Mouse (Mus musculus) heart, embryonic 16.5 days (tissue): Measurements from ENCODE around the gene Insm2. TPM values are rescaled to one million over a fixed set of nuclear protein-coding genes. Genes with fewer than 3 reads are reported as not detected.
"Not testable (repeated sequence)": the region's sequence is repeated elsewhere in the genome, so short reads cannot be mapped to it uniquely, and the experiment has no call there.

Source experiments
- ATAC-seq: fragments of 200-750 bp; cut with Nextera tagmentation; replicated peaks from 2 replicates; pipeline ENCODE4 v1.8.0; 2017; ENCODE audit warnings: moderate number of reproducible peaks; ENCODE audit not compliant: insufficient read depth, low FRiP score; ENCODE audit errors: extremely low read depth
- H3K27ac ChIP-seq: fragments of 300-500 bp; sonication (generic); 2 replicates; pipeline ENCODE4 v1.5.1; 2014; ENCODE audit warnings: mild to moderate bottlenecking, low read length, control low read depth, moderate library complexity
- H3K27me3 ChIP-seq: fragments of 300-500 bp; sonication (generic); 2 replicates; pipeline ENCODE4 v1.6.1; 2014; ENCODE audit warnings: low read length, mixed read lengths; ENCODE audit not compliant: control insufficient read depth, insufficient read depth
- H3K36me3 ChIP-seq: fragments of 300-500 bp; sonication (generic); 2 replicates; pipeline ENCODE4 v1.6.1; 2014; ENCODE audit not compliant: control insufficient read depth, insufficient read depth
- H3K4me1 ChIP-seq: fragments of 300-500 bp; sonication (generic); 2 replicates; pipeline ENCODE4 v1.6.1; 2014; ENCODE audit warnings: low read length, mixed read lengths; ENCODE audit not compliant: control insufficient read depth, insufficient read depth
- H3K4me2 ChIP-seq: fragments of 300-500 bp; sonication (generic); 2 replicates; pipeline ENCODE4 v1.6.1; 2014; ENCODE audit warnings: low read depth, mild to moderate bottlenecking, control low read depth, low read length
- H3K4me3 ChIP-seq: fragments of 300-500 bp; sonication (generic); 2 replicates; pipeline ENCODE4 v1.5.1; 2014; ENCODE audit warnings: mild to moderate bottlenecking, control low read depth, low read length
- H3K9ac ChIP-seq: fragments of 300-500 bp; sonication (generic); 2 replicates; pipeline ENCODE4 v1.6.1; 2014; ENCODE audit warnings: low read length, control low read depth
- H3K9me3 ChIP-seq: fragments of 300-500 bp; sonication (generic); replicated peaks from 2 replicates; pipeline ENCODE4 v1.6.1; 2016; ENCODE audit warnings: low read length; ENCODE audit not compliant: control insufficient read depth
- WGBS: fragments of 180-500 bp; shearing (Covaris S2); extraction: QIAGEN DNeasy Blood & Tissue Kit; methylation state at CpG from one replicate; pipeline ENCODE4 v1.1.7; 2014; 5-methylcytosine and 5-hydroxymethylcytosine counted together
- polyA plus RNA-seq: library from polyadenylated mRNA; unstranded; fragments of >200 nt; fragmentation: Nextera tagmentation; extraction: Ambion mirVana; gene quantifications from 2 replicates; pipeline ENCODE4 v1.2.1, GENCODE M21; 2015

Gene Insm2
- 0.08 TPM in 1 of 2 replicates, not detected in the other for polyA plus RNA-seq

- H3K36me3 ChIP-seq: peaks cover 3% of the 10 kb centered on the region; the same call in 1 of the 2 replicates
- no peaks in the 10 kb centered on the region for H3K9me3 ChIP-seq
- H3K27me3 ChIP-seq: peaks cover 42% of the 10 kb centered on the region
- no peak within 1 kb of the TSS for H3K9ac ChIP-seq
- peaks cover 16% of the 10 kb centered on the region for H3K4me1 ChIP-seq
- H3K27ac ChIP-seq: no peak within 1 kb of the TSS
- H3K4me3 ChIP-seq: peak within 1 kb of the TSS; percentile 52
- peak within 1 kb of the TSS; percentile 79 for H3K4me2 ChIP-seq
- under 1% methylated on average over 77 of the region's 77 CpGs for WGBS
- ATAC-seq: no peak; the same call in 1 of the 2 replicates
Observed at GRCm38 (mm10) chr12:55598887-55599561, at the start of gene Insm2. Gene Insm2 (plus strand): TSS chr12:55599427.

GRCm38 (mm10) chr12:55554901-55555300 lies 44.3 kb upstream of the Insm2 start:
- WGBS: 75% methylated on average over 6 of the region's 6 CpGs
- not testable (repeated sequence) for H3K4me3 ChIP-seq, H3K9me3 ChIP-seq, ATAC-seq, H3K27me3 ChIP-seq, H3K4me2 ChIP-seq, H3K9ac ChIP-seq, H3K4me1 ChIP-seq, H3K36me3 ChIP-seq, H3K27ac ChIP-seq

GRCm38 (mm10) chr12:55557866-55558265 lies 41.4 kb upstream of the Insm2 start:
- Histone ChIP-seq H3K27me3 (no peaks in the 10 kb centered on the region), H3K9ac (no peak overlapping the region), H3K27ac (no peak overlapping the region), H3K4me3 (no peak overlapping the region), H3K9me3 (no peaks in the 10 kb centered on the region), H3K36me3 (no peaks in the 10 kb centered on the region), H3K4me2 (no peak overlapping the region), H3K4me1 (no peaks in the 10 kb centered on the region)
- WGBS: 80% methylated on average over 6 of the region's 6 CpGs
- no peak for ATAC-seq

GRCm38 (mm10) chr12:55559184-55559855 lies 39.9 kb upstream of the Insm2 start:
- no peak for ATAC-seq
- H3K27ac ChIP-seq: no peak overlapping the region

GRCm38 (mm10) chr12:55560025-55560690 lies 39.1 kb upstream of the Insm2 start:
- ATAC-seq: no peak
- H3K9me3 ChIP-seq: no peaks in the 10 kb centered on the region
- H3K9ac ChIP-seq: peak overlapping the region; percentile 66

More at GRCm38 (mm10) chr12:55559184-55559855, 39.9 kb upstream of the Insm2 start:
- 83% methylated on average over 12 of the region's 12 CpGs for WGBS
- H3K4me3 ChIP-seq: no peak overlapping the region
- H3K4me1 ChIP-seq: no peaks in the 10 kb centered on the region
- no peak overlapping the region for H3K4me2 ChIP-seq
- H3K9me3 ChIP-seq: no peaks in the 10 kb centered on the region
- H3K9ac ChIP-seq: no peak overlapping the region
- H3K27me3 ChIP-seq: no peaks in the 10 kb centered on the region
- no peaks in the 10 kb centered on the region for H3K36me3 ChIP-seq

GRCm38 (mm10) chr12:55563742-55564141 lies 35.5 kb upstream of the Insm2 start:
- no peak overlapping the region for H3K9ac ChIP-seq
- ATAC-seq: no peak
- H3K4me1 ChIP-seq: no peaks in the 10 kb centered on the region
- WGBS: 84% methylated on average over 3 of the region's 3 CpGs
- H3K27ac ChIP-seq: no peak overlapping the region
- H3K4me3 ChIP-seq: no peak overlapping the region
- H3K27me3 ChIP-seq: no peaks in the 10 kb centered on the region
- no peak overlapping the region for H3K4me2 ChIP-seq
- H3K9me3 ChIP-seq: no peaks in the 10 kb centered on the region
- H3K36me3 ChIP-seq: no peaks in the 10 kb centered on the region

More at GRCm38 (mm10) chr12:55560025-55560690, 39.1 kb upstream of the Insm2 start:
- no peak overlapping the region for H3K27ac ChIP-seq
- H3K4me3 ChIP-seq: peak overlapping the region; percentile 54
- peak overlapping the region; percentile 80 for H3K4me2 ChIP-seq
- H3K36me3 ChIP-seq: no peaks in the 10 kb centered on the region
- no peaks in the 10 kb centered on the region for H3K4me1 ChIP-seq
- no peaks in the 10 kb centered on the region for H3K27me3 ChIP-seq
- 12% methylated on average over 19 of the region's 19 CpGs for WGBS

GRCm38 (mm10) chr12:55564187-55564963 lies 34.9 kb upstream of the Insm2 start:
- WGBS: 83% methylated on average over 9 of the region's 9 CpGs
- H3K4me3 ChIP-seq: no peak overlapping the region

GRCm38 (mm10) chr12:55565206-55565605 lies 34.0 kb upstream of the Insm2 start, which contains the start of gene Aldoart2:
Gene Aldoart2 (plus strand): TSS chr12:55565239.
- Histone ChIP-seq H3K9me3 (no peaks in the 10 kb centered on the region), H3K9ac (no peak within 1 kb of the TSS), H3K27me3 (no peaks in the 10 kb centered on the region), H3K4me1 (no peaks in the 10 kb centered on the region), H3K4me3 (no peak within 1 kb of the TSS), H3K4me2 (no peak within 1 kb of the TSS), H3K27ac (no peak within 1 kb of the TSS), H3K36me3 (no peaks in the 10 kb centered on the region)
- no peak for ATAC-seq
- 94% methylated on average over 19 of the region's 19 CpGs for WGBS

More at GRCm38 (mm10) chr12:55564187-55564963, 34.9 kb upstream of the Insm2 start:
- H3K9me3 ChIP-seq: no peaks in the 10 kb centered on the region
- no peaks in the 10 kb centered on the region for H3K27me3 ChIP-seq
- no peak overlapping the region for H3K27ac ChIP-seq
- H3K4me1 ChIP-seq: no peaks in the 10 kb centered on the region
- H3K9ac ChIP-seq: no peak overlapping the region
- ATAC-seq: no peak
- no peak overlapping the region for H3K4me2 ChIP-seq
- H3K36me3 ChIP-seq: no peaks in the 10 kb centered on the region
